Mouse (Mus musculus) midbrain, embryonic 12.5 days (tissue): ENCODE data around the gene Mthfd1l. TPM values are rescaled to one million over a fixed set of nuclear protein-coding genes. Genes with fewer than 3 reads are reported as not detected.

Experiments used
- ATAC-seq: fragments of 200-750 bp; cut with Nextera tagmentation; 2 replicates; pipeline ENCODE4 v1.8.0; 2017; ENCODE audit warnings: low read depth, moderate TSS enrichment, moderate library complexity; ENCODE audit not compliant: low FRiP score
- H3K27ac ChIP-seq: fragments of 300-500 bp; sonication (generic); replicated peaks from 2 replicates; pipeline ENCODE4 v1.5.1; 2016; ENCODE audit warnings: mild to moderate bottlenecking
- H3K27me3 ChIP-seq: fragments of 300-500 bp; sonication (generic); 2 replicates; pipeline ENCODE4 v1.6.1; 2016; ENCODE audit warnings: mild to moderate bottlenecking
- H3K36me3 ChIP-seq: fragments of 300-500 bp; sonication (generic); 2 replicates; pipeline ENCODE4 v1.6.1; 2016
- H3K4me1 ChIP-seq: fragments of 300-500 bp; sonication (generic); 2 replicates; pipeline ENCODE4 v1.6.1; 2016
- H3K4me2 ChIP-seq: fragments of 300-500 bp; sonication (generic); replicated peaks from 2 replicates; pipeline ENCODE4 v1.6.1; 2016; ENCODE audit warnings: mild to moderate bottlenecking, moderate library complexity
- H3K4me3 ChIP-seq: fragments of 300-500 bp; sonication (generic); 2 replicates; pipeline ENCODE4 v1.5.1; 2016; ENCODE audit warnings: mild to moderate bottlenecking
- H3K9ac ChIP-seq: fragments of 300-500 bp; sonication (generic); replicated peaks from 2 replicates; pipeline ENCODE4 v1.6.1; 2016; ENCODE audit warnings: mild to moderate bottlenecking, moderate library complexity
- H3K9me3 ChIP-seq: fragments of 300-500 bp; sonication (generic); 2 replicates; pipeline ENCODE4 v1.6.1; 2016; ENCODE audit warnings: mild to moderate bottlenecking
- WGBS: fragments of 180-500 bp; shearing (Covaris S2); methylation state at CpG from one replicate; pipeline ENCODE4 v1.1.7; 2016; 5-methylcytosine and 5-hydroxymethylcytosine counted together
- polyA plus RNA-seq: library from polyadenylated mRNA; unstranded; fragments of >200 nt; fragmentation: Nextera tagmentation; extraction: Ambion mirVana; gene quantifications from 2 replicates; pipeline ENCODE4 v1.2.1, GENCODE M21; 2016

Mthfd1l gene
- polyA plus RNA-seq, 1 experiment from 2014 or later, result 11.7 TPM

GRCm38 (mm10) chr10:4022628-4023303 lies 49.8 kb downstream of the Mthfd1l start:
- H3K4me3 ChIP-seq, result no peak overlapping the region
- no peaks in the 10 kb centered on the region for H3K9me3 ChIP-seq
- H3K4me2 ChIP-seq, result no peak overlapping the region
- ATAC-seq, result no peak
- no peaks in the 10 kb centered on the region for H3K27me3 ChIP-seq
- H3K36me3 ChIP-seq, result no peaks in the 10 kb centered on the region
- H3K9ac ChIP-seq, result no peak overlapping the region
- 92% methylated on average over 14 of the region's 14 CpGs for WGBS
- H3K27ac ChIP-seq, result no peak overlapping the region
- H3K4me1 ChIP-seq, result no peaks in the 10 kb centered on the region

GRCm38 (mm10) chr10:4026616-4027015 lies 53.7 kb downstream of the Mthfd1l start:
- Histone ChIP-seq H3K27ac (no peak overlapping the region), H3K27me3 (no peaks in the 10 kb centered on the region), H3K36me3 (no peaks in the 10 kb centered on the region), H3K9me3 (no peaks in the 10 kb centered on the region), H3K4me1 (no peaks in the 10 kb centered on the region), H3K4me2 (no peak overlapping the region), H3K4me3 (no peak overlapping the region), H3K9ac (no peak overlapping the region)
- 89% methylated on average over 4 of the region's 4 CpGs for WGBS
- no peak for ATAC-seq

- no peak overlapping the region for H3K27ac ChIP-seq
- H3K36me3 ChIP-seq, result no peaks in the 10 kb centered on the region
- no peak for ATAC-seq
- no peak overlapping the region for H3K9ac ChIP-seq
- H3K4me2 ChIP-seq, result no peak overlapping the region
- WGBS, result 73% methylated on average over 4 of the region's 4 CpGs
- H3K27me3 ChIP-seq, result no peaks in the 10 kb centered on the region
- no peaks in the 10 kb centered on the region for H3K4me1 ChIP-seq
- no peaks in the 10 kb centered on the region for H3K9me3 ChIP-seq
- no peak overlapping the region for H3K4me3 ChIP-seq
Measured at GRCm38 (mm10) chr10:4027466-4027865, 54.5 kb downstream of the Mthfd1l start.

- Histone ChIP-seq H3K4me2 (no peak overlapping the region), H3K4me1 (no peaks in the 10 kb centered on the region), H3K27ac (no peak overlapping the region), H3K27me3 (no peaks in the 10 kb centered on the region), H3K9me3 (no peaks in the 10 kb centered on the region), H3K9ac (no peak overlapping the region), H3K36me3 (no peaks in the 10 kb centered on the region), H3K4me3 (no peak overlapping the region)
- no peak for ATAC-seq
- WGBS, result 90% methylated on average over 15 of the region's 15 CpGs
Measured at GRCm38 (mm10) chr10:4028851-4029442, 56.0 kb downstream of the Mthfd1l start.

- no peaks in the 10 kb centered on the region for H3K36me3 ChIP-seq
- 84% methylated on average over 8 of the region's 9 CpGs for WGBS
- H3K27me3 ChIP-seq, result no peaks in the 10 kb centered on the region
Measured at GRCm38 (mm10) chr10:4033761-4034160, 60.8 kb downstream of the Mthfd1l start.

GRCm38 (mm10) chr10:4036476-4036875 lies 63.6 kb downstream of the Mthfd1l start:
- WGBS, result 95% methylated on average over 7 of the region's 7 CpGs
- H3K4me2 ChIP-seq, result no peak overlapping the region
- H3K4me1 ChIP-seq, result no peaks in the 10 kb centered on the region
- H3K27me3 ChIP-seq, result no peaks in the 10 kb centered on the region
- no peak for ATAC-seq
- H3K9me3 ChIP-seq, result no peaks in the 10 kb centered on the region
- H3K27ac ChIP-seq, result no peak overlapping the region
- no peak overlapping the region for H3K9ac ChIP-seq
- no peaks in the 10 kb centered on the region for H3K36me3 ChIP-seq
- no peak overlapping the region for H3K4me3 ChIP-seq

More at GRCm38 (mm10) chr10:4033761-4034160, 60.8 kb downstream of the Mthfd1l start:
- Histone ChIP-seq H3K9me3 (no peaks in the 10 kb centered on the region), H3K9ac (no peak overlapping the region), H3K27ac (no peak overlapping the region), H3K4me1 (no peaks in the 10 kb centered on the region), H3K4me2 (no peak overlapping the region), H3K4me3 (no peak overlapping the region)
- no peak for ATAC-seq

- Histone ChIP-seq H3K9me3 (no peaks in the 10 kb centered on the region), H3K36me3 (no peaks in the 10 kb centered on the region), H3K9ac (no peak overlapping the region), H3K27ac (no peak overlapping the region), H3K4me1 (no peaks in the 10 kb centered on the region), H3K27me3 (no peaks in the 10 kb centered on the region), H3K4me2 (no peak overlapping the region), H3K4me3 (no peak overlapping the region)
- ATAC-seq, result no peak
- 85% methylated on average over 3 of the region's 3 CpGs for WGBS
Measured at GRCm38 (mm10) chr10:4037066-4037465, 64.1 kb downstream of the Mthfd1l start.

GRCm38 (mm10) chr10:4038576-4038975 lies 65.7 kb downstream of the Mthfd1l start:
- no peak overlapping the region for H3K4me3 ChIP-seq
- H3K4me2 ChIP-seq, result no peak overlapping the region
- no peaks in the 10 kb centered on the region for H3K9me3 ChIP-seq
- 97% methylated on average over 11 of the region's 11 CpGs for WGBS
- no peaks in the 10 kb centered on the region for H3K27me3 ChIP-seq
- no peaks in the 10 kb centered on the region for H3K4me1 ChIP-seq
- ATAC-seq, result no peak
- H3K36me3 ChIP-seq, result no peaks in the 10 kb centered on the region
- H3K27ac ChIP-seq, result no peak overlapping the region
- no peak overlapping the region for H3K9ac ChIP-seq

GRCm38 (mm10) chr10:4041691-4042090 lies 68.8 kb downstream of the Mthfd1l start:
- no peaks in the 10 kb centered on the region for H3K36me3 ChIP-seq
- ATAC-seq, result no peak
- H3K4me3 ChIP-seq, result no peak overlapping the region
- no peak overlapping the region for H3K9ac ChIP-seq
- no peaks in the 10 kb centered on the region for H3K9me3 ChIP-seq
- H3K27me3 ChIP-seq, result no peaks in the 10 kb centered on the region
- no peak overlapping the region for H3K4me2 ChIP-seq
- H3K4me1 ChIP-seq, result no peaks in the 10 kb centered on the region
- WGBS, result 80% methylated on average over 9 of the region's 9 CpGs
- H3K27ac ChIP-seq, result no peak overlapping the region

- H3K4me1 ChIP-seq, result no peaks in the 10 kb centered on the region
- ATAC-seq, result no peak
- H3K9ac ChIP-seq, result no peak overlapping the region
- no peak overlapping the region for H3K4me3 ChIP-seq
- no peaks in the 10 kb centered on the region for H3K27me3 ChIP-seq
- H3K36me3 ChIP-seq, result no peaks in the 10 kb centered on the region
- no peaks in the 10 kb centered on the region for H3K9me3 ChIP-seq
- H3K27ac ChIP-seq, result no peak overlapping the region
- WGBS, result 82% methylated on average over 7 of the region's 7 CpGs
- H3K4me2 ChIP-seq, result no peak overlapping the region
Measured at GRCm38 (mm10) chr10:4044421-4044820, 71.5 kb downstream of the Mthfd1l start.

- H3K9me3 ChIP-seq, result no peaks in the 10 kb centered on the region
- H3K27ac ChIP-seq, result no peak overlapping the region
- no peak overlapping the region for H3K9ac ChIP-seq
- no peaks in the 10 kb centered on the region for H3K36me3 ChIP-seq
- no peak for ATAC-seq
- H3K4me1 ChIP-seq, result no peaks in the 10 kb centered on the region
- no peak overlapping the region for H3K4me2 ChIP-seq
- no peak overlapping the region for H3K4me3 ChIP-seq
- WGBS, result 92% methylated on average over 4 of the region's 4 CpGs
- no peaks in the 10 kb centered on the region for H3K27me3 ChIP-seq
Measured at GRCm38 (mm10) chr10:4046496-4046895, 73.6 kb downstream of the Mthfd1l start.

GRCm38 (mm10) chr10:4047666-4048065 lies 74.7 kb downstream of the Mthfd1l start:
- H3K27me3 ChIP-seq, result no peaks in the 10 kb centered on the region
- 87% methylated on average over 6 of the region's 6 CpGs for WGBS
- no peaks in the 10 kb centered on the region for H3K4me1 ChIP-seq
- no peak for ATAC-seq
- H3K4me3 ChIP-seq, result no peak overlapping the region
- no peak overlapping the region for H3K9ac ChIP-seq
- H3K9me3 ChIP-seq, result no peaks in the 10 kb centered on the region
- H3K36me3 ChIP-seq, result no peaks in the 10 kb centered on the region
- H3K27ac ChIP-seq, result no peak overlapping the region
- H3K4me2 ChIP-seq, result no peak overlapping the region

- no peak overlapping the region for H3K9ac ChIP-seq
Measured at GRCm38 (mm10) chr10:4050236-4050635, 77.3 kb downstream of the Mthfd1l start.

More at GRCm38 (mm10) chr10:4050236-4050635, 77.3 kb downstream of the Mthfd1l start:
- ATAC-seq, result no peak
- Histone ChIP-seq H3K36me3 (no peaks in the 10 kb centered on the region), H3K27me3 (no peaks in the 10 kb centered on the region), H3K27ac (no peak overlapping the region), H3K4me3 (no peak overlapping the region), H3K4me2 (no peak overlapping the region), H3K4me1 (peaks cover 5% of the 10 kb centered on the region; the same call in 1 of the 2 replicates), H3K9me3 (no peaks in the 10 kb centered on the region)
- WGBS, result 89% methylated on average over 4 of the region's 4 CpGs
